Mouse (Mus musculus) layer of hippocampus, adult 6 months (tissue): ENCODE results near the gene Rora. TPM values are rescaled to one million over a fixed set of nuclear protein-coding genes. Genes with fewer than 3 reads are reported as not detected.

Experiments
- long read RNA-seq, 2 experiments: library from polyadenylated mRNA; unstranded; transcript quantifications; one replicate each; pipeline ENCODE4 v2.0.0; 2019 to 2020
- polyA plus RNA-seq: library from polyadenylated mRNA; unstranded; fragments of <200 nt; fragmentation: Nextera tagmentation; gene quantifications from 2 replicates; pipeline ENCODE4 v1.2.3, GENCODE M21; 2021

The Rora gene
- polyA plus RNA-seq = 22.9 and 26.6 TPM in 2 replicates
- long read RNA-seq, experiment 1, transcript Rora-202 (10 exons, 2,591 nt) = major isoform, 51 of 87 reads
- long read RNA-seq, experiment 1, partial matches to known transcripts = 17 of 87 reads
- long read RNA-seq, experiment 1, other reads (novel, unspliced or antisense) = 19 of 87 reads
- long read RNA-seq, experiment 2, transcript Rora-202 (10 exons, 2,591 nt) = major isoform, 246 of 363 reads
- long read RNA-seq, experiment 2, partial matches to known transcripts = 58 of 363 reads
- long read RNA-seq, experiment 2, other reads (novel, unspliced or antisense) = 59 of 363 reads

DNA sequence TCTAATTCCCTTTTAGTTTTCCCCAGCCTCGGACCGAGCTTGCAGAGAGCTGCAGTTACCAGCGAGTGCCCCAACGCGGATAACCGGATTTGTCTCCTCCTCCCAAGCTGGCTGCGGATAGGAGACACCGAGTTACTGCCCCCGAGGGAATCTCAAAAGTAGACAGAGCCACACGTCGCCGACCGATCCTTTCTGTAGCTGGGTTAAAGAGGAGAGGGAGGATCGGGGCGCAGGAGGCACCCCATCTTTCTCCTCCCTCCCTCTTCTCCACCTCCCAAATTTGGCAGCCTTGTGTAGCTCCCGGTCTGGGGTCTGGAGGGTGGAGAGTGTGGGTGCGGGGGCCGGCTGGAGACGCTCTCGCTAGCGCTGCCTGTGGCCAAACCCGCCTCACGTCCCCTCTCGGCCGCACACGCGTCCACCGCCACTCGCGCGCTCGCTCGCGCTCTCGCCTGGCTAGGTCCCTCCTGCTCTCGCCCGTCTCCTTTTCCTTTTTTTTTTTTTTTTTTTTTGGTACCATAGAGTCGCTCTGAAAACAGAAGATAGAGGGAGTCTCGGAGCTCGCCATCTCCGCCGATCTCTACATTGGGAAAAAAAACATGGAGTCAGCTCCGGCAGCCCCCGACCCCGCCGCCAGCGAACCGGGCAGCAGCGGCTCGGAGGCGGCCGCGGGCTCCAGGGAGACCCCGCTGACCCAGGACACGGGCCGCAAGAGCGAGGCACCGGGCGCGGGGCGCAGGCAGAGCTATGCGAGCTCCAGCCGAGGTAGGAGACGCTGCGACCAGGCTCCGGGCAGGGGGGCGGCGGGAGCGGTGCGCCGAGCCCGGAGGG is at the start of gene Rora:
Gene Rora (plus strand): TSS at position 576 of the 828 bp plus-strand sequence.

DNA sequence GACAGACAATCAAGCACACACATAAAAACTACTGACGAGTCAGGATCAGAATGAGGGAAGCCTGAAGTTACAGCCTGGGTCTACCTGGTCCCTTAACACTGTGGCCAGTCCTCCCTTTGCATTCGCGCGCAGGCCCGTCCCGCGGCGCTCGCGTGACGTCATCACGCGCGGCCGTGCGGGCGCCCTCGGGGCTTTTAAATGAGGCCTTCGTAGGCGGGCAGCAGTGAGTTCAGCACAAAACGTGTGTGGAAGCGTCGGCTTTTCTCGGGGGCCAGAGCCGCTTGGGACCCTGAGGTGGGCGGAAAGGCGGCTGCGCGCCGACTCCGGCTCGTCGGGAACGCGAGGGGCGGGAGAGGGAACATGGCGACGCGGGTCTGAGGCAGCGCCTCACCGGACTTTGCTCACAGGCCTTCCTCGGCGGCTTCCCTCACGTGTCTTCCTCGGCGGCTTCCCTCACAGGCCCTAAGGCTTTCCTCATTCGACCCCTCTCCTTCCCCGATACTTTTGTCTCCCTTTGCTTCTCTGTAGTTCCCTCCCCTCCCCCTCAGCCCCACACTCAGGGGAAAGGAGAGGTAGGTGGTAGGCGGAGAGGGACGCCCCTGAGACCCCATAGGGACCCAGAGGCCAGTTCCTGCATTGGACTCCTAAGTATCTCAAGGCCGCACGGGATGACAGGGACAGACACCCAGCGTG is 744.3 kb downstream of the Rora start, which contains the start of gene Ice2:
Gene Ice2 (plus strand): TSS at position 147 of the 693 bp plus-strand sequence.

